ENCODE assay signal across 8 mouse cellular contexts in genomic region chr12:85219905-85220290, GRCm38 (mm10). TPM values are rescaled to one million over a fixed set of nuclear protein-coding genes. Genes with fewer than 3 reads are reported as not detected.
DNase-seq lines count a peak whose midpoint lies in the region; ATAC-seq and TF ChIP-seq lines count a peak whose summit lies in the region.

No protein-coding gene starts in this region.

- peak overlapping the region; percentile 93 for H3K4me2 ChIP-seq in lung, embryonic 15.5 days
- peak overlapping the region; percentile 97 for H3K4me2 ChIP-seq in forebrain, embryonic 16.5 days (ENCODE audit: low read length)
- peak overlapping the region; percentile 80 for H3K4me2 ChIP-seq in limb, embryonic 15.5 days
- peak overlapping the region; percentile 93 for H3K4me2 ChIP-seq in neural tube, embryonic 14.5 days (ENCODE audit: low read depth, low read length)

- no peaks in the 10 kb centered on the region for H3K9me3 ChIP-seq in lung, embryonic 15.5 days
- H3K9me3 ChIP-seq in forebrain, embryonic 16.5 days (ENCODE audit: control insufficient read depth, low read length) = no peaks in the 10 kb centered on the region
- no peaks in the 10 kb centered on the region for H3K9me3 ChIP-seq in limb, embryonic 15.5 days
- no peaks in the 10 kb centered on the region for H3K9me3 ChIP-seq in neural tube, embryonic 14.5 days (ENCODE audit: control insufficient read depth, low read length)

- DNase-seq in lung, postnatal 36 days = no peak
- no peak for DNase-seq in left cerebral cortex, adult 18-20 months (ENCODE audit: low spot score in 2 of 2)
- DNase-seq in left cerebral cortex, adult 11 months (ENCODE audit: low spot score) = no peak

- H3K4me1 ChIP-seq in lung, embryonic 15.5 days = peaks cover 21% of the 10 kb centered on the region
- peaks cover 1% of the 10 kb centered on the region; the same call in 1 of the 2 replicates for H3K4me1 ChIP-seq in bone marrow, adult 2 months (ENCODE audit: control insufficient read depth, insufficient read depth, low read length)
- H3K4me1 ChIP-seq in forebrain, embryonic 16.5 days (replicated peaks; ENCODE audit: control insufficient read depth, insufficient read depth, low read length) = peaks cover 22% of the 10 kb centered on the region
- peaks cover 26% of the 10 kb centered on the region for H3K4me1 ChIP-seq in limb, embryonic 15.5 days
- peaks cover 16% of the 10 kb centered on the region for H3K4me1 ChIP-seq in neural tube, embryonic 14.5 days (ENCODE audit: control insufficient read depth, insufficient read depth, low read length)

- 2% methylated on average over 12 of the region's 12 CpGs for WGBS in lung, embryonic 15.5 days
- whole genome bisulfite sequencing in bone marrow, adult 2 months = 4% methylated on average over 12 of the region's 12 CpGs
- 5% methylated on average over 12 of the region's 12 CpGs for WGBS in forebrain, embryonic 16.5 days
- WGBS in limb, embryonic 15.5 days = 3% methylated on average over 12 of the region's 12 CpGs
- 7% methylated on average over 12 of the region's 12 CpGs for WGBS in neural tube, embryonic 14.5 days

- TF ChIP-seq CTCF in bone marrow, adult 2 months (IDR thresholded peaks at IDR 0.05; ENCODE audit: control insufficient read depth, insufficient read depth, low read length) = no peak

- H3K4me3 ChIP-seq in lung, embryonic 15.5 days = peak overlapping the region; percentile 91
- peak overlapping the region; percentile 82 for H3K4me3 ChIP-seq in bone marrow, adult 2 months (replicated peaks; ENCODE audit: control insufficient read depth, low read depth, low read length)
- peak overlapping the region; percentile 92 for H3K4me3 ChIP-seq in forebrain, embryonic 16.5 days (replicated peaks; ENCODE audit: low read length)
- peak overlapping the region; percentile 74 for H3K4me3 ChIP-seq in limb, embryonic 15.5 days
- peak overlapping the region; percentile 72 for H3K4me3 ChIP-seq in neural tube, embryonic 14.5 days (ENCODE audit: low read depth, low read length)

- peak overlapping the region; percentile 71 for H3K9ac ChIP-seq in lung, embryonic 15.5 days
- peak overlapping the region; percentile 71 for H3K9ac ChIP-seq in forebrain, embryonic 16.5 days (replicated peaks; ENCODE audit: low read depth, low read length)
- H3K9ac ChIP-seq in limb, embryonic 15.5 days = peak overlapping the region; percentile 68
- H3K9ac ChIP-seq in neural tube, embryonic 14.5 days (replicated peaks; ENCODE audit: low read depth, low read length) = peak overlapping the region; percentile 66

- peak overlapping the region; percentile 46 for H3K27ac ChIP-seq in lung, embryonic 15.5 days
- H3K27ac ChIP-seq in bone marrow, adult 2 months (ENCODE audit: control insufficient read depth, insufficient read depth, low read depth, low read length, poor library complexity) = peak overlapping the region; percentile 39; the same call in 1 of the 2 replicates
- H3K27ac ChIP-seq in forebrain, embryonic 16.5 days (ENCODE audit: low read length) = peak overlapping the region; percentile 27; the same call in 1 of the 2 replicates
- H3K27ac ChIP-seq in limb, embryonic 15.5 days = peak overlapping the region; percentile 76
- peak overlapping the region; percentile 69 for H3K27ac ChIP-seq in neural tube, embryonic 14.5 days (ENCODE audit: low read depth, low read length)

- no peak for ATAC-seq in lung, embryonic 15.5 days (ENCODE audit: borderline replicate concordance, extremely low read depth, low FRiP score, low TSS enrichment)
- ATAC-seq in forebrain, embryonic 16.5 days = no peak; the same call in 1 of the 2 replicates
- no peak for ATAC-seq in limb, embryonic 15.5 days (ENCODE audit: insufficient number of reproducible peaks, low FRiP score, low TSS enrichment, low read depth)
- ATAC-seq in neural tube, embryonic 14.5 days (ENCODE audit: low read depth) = no peak; the same call in 1 of the 2 replicates

- no peaks in the 10 kb centered on the region for H3K27me3 ChIP-seq in lung, embryonic 15.5 days
- H3K27me3 ChIP-seq in forebrain, embryonic 16.5 days (replicated peaks; ENCODE audit: control insufficient read depth, insufficient read depth, low read length) = no peaks in the 10 kb centered on the region
- no peaks in the 10 kb centered on the region for H3K27me3 ChIP-seq in limb, embryonic 15.5 days
- no peaks in the 10 kb centered on the region for H3K27me3 ChIP-seq in neural tube, embryonic 14.5 days (ENCODE audit: control insufficient read depth, insufficient read depth, low read length)

- no peak for TF ChIP-seq POLR2A in bone marrow, adult 2 months (IDR thresholded peaks at IDR 0.05; ENCODE audit: borderline replicate concordance, control insufficient read depth, low read depth, low read length)

- H3K36me3 ChIP-seq in lung, embryonic 15.5 days = peaks cover 35% of the 10 kb centered on the region
- peaks cover 13% of the 10 kb centered on the region; the same call in 1 of the 2 replicates for H3K36me3 ChIP-seq in forebrain, embryonic 16.5 days (ENCODE audit: control insufficient read depth, insufficient read depth)
- peaks cover 35% of the 10 kb centered on the region for H3K36me3 ChIP-seq in limb, embryonic 15.5 days
- peaks cover 20% of the 10 kb centered on the region for H3K36me3 ChIP-seq in neural tube, embryonic 14.5 days (ENCODE audit: control insufficient read depth, insufficient read depth, low read length)

RNA-seq across cellular contexts. Expression of gene Eif2b2, which starts 0.6 kb away (rescaled TPM):
- polyA plus RNA-seq in lung, embryonic 15.5 days (2015; fragmentation: Nextera tagmentation; extraction: Ambion mirVana) = 88.2 and 94.9 TPM in 2 replicates
- 17.0 and 32.9 TPM in 2 replicates for polyA plus RNA-seq in bone marrow, adult 2 months (2011; ENCODE audit: insufficient read depth, insufficient read length, low replicate concordance, missing spikeins)
- polyA plus RNA-seq in forebrain, embryonic 16.5 days (2015; fragmentation: Nextera tagmentation; extraction: Ambion mirVana) = 76.9 and 86.3 TPM in 2 replicates
- 79.4 and 83.8 TPM in 2 replicates for polyA plus RNA-seq in limb, embryonic 15.5 days (2015; fragmentation: Nextera tagmentation; extraction: Ambion mirVana)
- 76.8 and 76.9 TPM in 2 replicates for polyA plus RNA-seq in neural tube, embryonic 14.5 days (2014; fragmentation: Nextera tagmentation; extraction: Ambion mirVana)
- total RNA-seq in left cerebral cortex, adult 18-20 months (2021) = 10 to 100 TPM; 63.4 to 67.2 TPM

RNA-seq across cellular contexts. Expression of gene Pgf, which starts 42.3 kb away (rescaled TPM):
- polyA plus RNA-seq in lung, embryonic 15.5 days (2015; fragmentation: Nextera tagmentation; extraction: Ambion mirVana) = 10.8 and 12.7 TPM in 2 replicates
- polyA plus RNA-seq in bone marrow, adult 2 months (2011; ENCODE audit: insufficient read depth, insufficient read length, low replicate concordance, missing spikeins) = 1.6 TPM in 1 of 2 replicates, not detected in the other
- 5.5 and 7.2 TPM in 2 replicates for polyA plus RNA-seq in forebrain, embryonic 16.5 days (2015; fragmentation: Nextera tagmentation; extraction: Ambion mirVana)
- 15.5 and 18.4 TPM in 2 replicates for polyA plus RNA-seq in limb, embryonic 15.5 days (2015; fragmentation: Nextera tagmentation; extraction: Ambion mirVana)
- 7.9 and 8.9 TPM in 2 replicates for polyA plus RNA-seq in neural tube, embryonic 14.5 days (2014; fragmentation: Nextera tagmentation; extraction: Ambion mirVana)
- total RNA-seq in left cerebral cortex, adult 18-20 months (2021) = 1 to 10 TPM; 2.5 to 3.0 TPM

RNA-seq across cellular contexts. Expression of gene Mlh3, which starts 50.5 kb away (rescaled TPM):
- polyA plus RNA-seq in lung, embryonic 15.5 days (2015; fragmentation: Nextera tagmentation; extraction: Ambion mirVana) = 8.1 and 9.3 TPM in 2 replicates
- polyA plus RNA-seq in bone marrow, adult 2 months (2011; ENCODE audit: insufficient read depth, insufficient read length, low replicate concordance, missing spikeins) = 5.2 and 6.2 TPM in 2 replicates
- 10.7 and 11.7 TPM in 2 replicates for polyA plus RNA-seq in forebrain, embryonic 16.5 days (2015; fragmentation: Nextera tagmentation; extraction: Ambion mirVana)
- 8.1 and 9.4 TPM in 2 replicates for polyA plus RNA-seq in limb, embryonic 15.5 days (2015; fragmentation: Nextera tagmentation; extraction: Ambion mirVana)
- polyA plus RNA-seq in neural tube, embryonic 14.5 days (2014; fragmentation: Nextera tagmentation; extraction: Ambion mirVana) = 11.7 and 11.8 TPM in 2 replicates
- total RNA-seq in left cerebral cortex, adult 18-20 months (2021) = 10 to 100 TPM; 17.5 TPM
